ENCODE assay signal across 26 mouse cellular contexts in the genomic region with DNA sequence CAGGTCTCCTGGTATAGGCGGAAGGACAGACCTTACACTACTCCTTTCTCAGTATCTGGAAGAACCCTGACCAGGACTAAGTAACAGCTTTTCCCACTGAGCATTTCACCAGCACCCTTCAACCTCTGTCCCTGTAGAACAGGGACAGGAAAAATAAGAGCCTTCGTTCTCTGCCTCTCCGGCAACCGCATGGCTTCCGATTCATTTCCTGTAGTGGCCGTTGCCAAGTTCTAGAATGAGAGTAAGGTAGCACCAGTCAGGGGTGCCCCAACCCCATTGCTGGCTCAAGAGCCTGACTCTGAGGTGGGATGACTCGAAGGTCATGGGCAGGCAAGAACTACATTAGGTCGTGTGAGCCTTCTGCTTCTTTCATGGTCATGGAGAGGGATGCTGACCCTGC. TPM values are rescaled to one million over a fixed set of nuclear protein-coding genes. Genes with fewer than 3 reads are reported as not detected.
"Had no signal": no experiment of that assay in that cellular context is flagged by ENCODE, and none has a peak within 500 bp of the region (broad histone marks: within the 10 kb centered on the region; RNA-seq: fewer than 3 reads in every experiment).

No protein-coding gene starts in this region.

- ATAC-seq: hindbrain, postnatal 0 days; intestine, embryonic 16.5 days; liver, embryonic 12.5 days had no signal

- H3K4me3 ChIP-seq: gastrocnemius, adult 2 months; heart, adult 2 months; hindbrain, embryonic 13.5 days; hindbrain, embryonic 15.5 days; kidney, embryonic 15.5 days; limb, embryonic 13.5 days; limb, embryonic 15.5 days; liver, embryonic 12.5 days had no signal

- H3K9ac ChIP-seq: hindbrain, embryonic 15.5 days; kidney, embryonic 15.5 days; limb, embryonic 13.5 days; limb, embryonic 15.5 days; liver, embryonic 12.5 days; liver, embryonic 14.5 days had no signal

- H3K27ac ChIP-seq: gastrocnemius, adult 2 months; heart, adult 2 months; hindbrain, embryonic 13.5 days; hindbrain, embryonic 15.5 days; hindbrain, postnatal 0 days; kidney, embryonic 15.5 days; kidney, postnatal 0 days; limb, embryonic 13.5 days; limb, embryonic 15.5 days; liver, embryonic 12.5 days; liver, embryonic 14.5 days had no signal

- H3K27me3 ChIP-seq: hindbrain, embryonic 13.5 days; hindbrain, embryonic 15.5 days; kidney, embryonic 15.5 days; limb, embryonic 13.5 days; limb, embryonic 15.5 days; liver, embryonic 12.5 days had no signal

- H3K4me2 ChIP-seq: heart, embryonic 11.5 days; hindbrain, embryonic 13.5 days; hindbrain, embryonic 15.5 days; kidney, embryonic 15.5 days; limb, embryonic 13.5 days; limb, embryonic 15.5 days; liver, embryonic 12.5 days had no signal

- H3K9me3 ChIP-seq: hindbrain, embryonic 13.5 days; hindbrain, embryonic 15.5 days; kidney, embryonic 15.5 days; limb, embryonic 13.5 days; limb, embryonic 15.5 days; liver, embryonic 12.5 days had no signal

- DNase-seq: gastrocnemius, adult 2 months; gastrocnemius, postnatal 10 days; gastrocnemius, postnatal 25 days; heart, adult 2 months; heart, postnatal 10 days; heart, postnatal 4 days; kidney, adult 11 months; kidney, adult 2 months; kidney, adult 9 months; kidney, postnatal 14 days; kidney, postnatal 36 days; layer of hippocampus, adult 9-11 months; layer of hippocampus, postnatal 36 days; left cerebral cortex, postnatal 4 days had no signal

RNA-seq across cellular contexts. Expression of gene A3galt2, which starts 10.0 kb away (rescaled TPM):
- total RNA-seq: granulocyte monocyte progenitor cell, adult 5-6 weeks had no signal
